Mouse (Mus musculus) lung, postnatal 0 days (tissue): ENCODE data around the gene Ccr2.

ENCODE experiments used
- CTCF ChIP-seq: IDR thresholded peaks from 2 replicates; pipeline ENCODE4 v1.5.1; 2016; ENCODE audit warnings: antibody characterized with exemption, mild to moderate bottlenecking
- EP300 ChIP-seq: IDR thresholded peaks from 2 replicates; pipeline ENCODE4 v1.6.1; 2016; ENCODE audit warnings: antibody characterized with exemption, mild to moderate bottlenecking, control low read depth

- TF ChIP-seq CTCF: no peak
- TF ChIP-seq EP300: no peak
Observed at GRCm38 (mm10) chr9:124146307-124146706, 44.6 kb downstream of the Ccr2 start.
